Comparison of ENCODE assay signal across 8 mouse cellular contexts in the genomic region with DNA sequence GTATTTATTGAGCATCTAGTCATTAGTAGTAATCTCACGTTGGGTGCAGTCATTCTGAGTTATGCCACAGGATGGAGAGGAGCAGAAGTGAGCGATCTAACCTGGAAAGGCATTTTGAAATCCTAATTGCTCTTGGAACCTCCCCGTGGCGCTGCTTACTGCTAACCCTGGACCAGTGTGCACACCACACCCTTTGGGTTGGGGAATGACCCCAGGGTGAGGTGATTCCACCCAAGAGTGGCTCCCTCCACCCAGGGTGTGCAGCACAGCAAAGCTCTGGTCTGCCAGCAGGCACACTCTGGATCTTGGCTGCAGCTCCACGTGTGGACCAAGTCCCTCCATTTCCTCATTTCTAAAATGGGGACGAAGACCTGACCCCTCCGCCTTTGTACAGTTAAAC. TPM values are rescaled to one million over a fixed set of nuclear protein-coding genes. Genes with fewer than 3 reads are reported as not detected.
DNase-seq lines count a peak whose midpoint lies in the region; ATAC-seq and TF ChIP-seq lines count a peak whose summit lies in the region.

No protein-coding gene starts in this region.

- no peaks in the 10 kb centered on the region for H3K27me3 ChIP-seq in liver, embryonic 14.5 days (ENCODE audit: control insufficient read depth, insufficient read depth, low read length)

- H3K9me3 ChIP-seq in liver, embryonic 14.5 days (ENCODE audit: control insufficient read depth, low read length): no peaks in the 10 kb centered on the region

- peaks cover 67 to 68% of the 10 kb centered on the region in 2 experiments for H3K4me1 ChIP-seq in liver, embryonic 14.5 days (replicated peaks; ENCODE audit: control insufficient read depth in 2 of 2, insufficient read depth in 2 of 2, low read length in 1 of 2)

- H3K4me3 ChIP-seq in liver, embryonic 14.5 days (ENCODE audit: insufficient read depth in 1 of 2, low read depth in 2 of 2, low read length in 2 of 2): peak overlapping the region in 1 of 2 experiments; percentile 97; a peak in 3 of 4 replicates

- H3K9ac ChIP-seq in liver, embryonic 14.5 days (replicated peaks): peak overlapping the region; percentile 5; the same call in 1 of the 2 replicates

- peak overlapping the region; percentile 91 for H3K27ac ChIP-seq in liver, embryonic 14.5 days

- no peak for ATAC-seq in liver, embryonic 14.5 days (ENCODE audit: insufficient read depth)

- peaks cover 25% of the 10 kb centered on the region for H3K36me3 ChIP-seq in liver, embryonic 14.5 days (replicated peaks; ENCODE audit: control insufficient read depth, insufficient read depth, low read depth)

- TF ChIP-seq EP300 in liver, embryonic 14.5 days (IDR thresholded peaks at IDR 0.05; ENCODE audit: low read depth): no peak

- peak; percentile 29; the same call in 1 of the 2 replicates for TF ChIP-seq CTCF in liver, embryonic 14.5 days (IDR thresholded peaks at IDR 0.05; ENCODE audit: low read depth)

- H3K4me2 ChIP-seq in liver, embryonic 14.5 days (ENCODE audit: low read depth): peak overlapping the region; percentile 88

- DNase-seq in adrenal gland, postnatal 14 days: peak; percentile 27
- no peak for DNase-seq in adrenal gland, postnatal 4 days (ENCODE audit: low spot score in 2 of 2)
- DNase-seq in urinary bladder, postnatal 14 days (ENCODE audit: low spot score): peak; percentile 53
- DNase-seq in urinary bladder, postnatal 25 days (ENCODE audit: low spot score): no peak
- DNase-seq in liver, embryonic 14.5 days (ENCODE audit: low read depth in 3 of 3, low spot score in 3 of 3): no peak
- no peak for DNase-seq in frontal cortex, postnatal 10 days (ENCODE audit: low spot score in 2 of 2)
- no peak for DNase-seq in cerebellum, adult 11-12 months
- DNase-seq in MN1 (ENCODE audit: low spot score): no peak

- 67% methylated on average over 7 of the region's 7 CpGs for WGBS in liver, embryonic 14.5 days (ENCODE audit: insufficient replicate concordance)

RNA-seq across cellular contexts. Expression of gene Klf3, which starts 6.1 kb away (rescaled TPM):
- 73.5 and 74.1 TPM in 2 replicates for total RNA-seq in adrenal gland, postnatal 14 days (2021)
- 10 to 100 TPM; 87.3 to 91.7 TPM for total RNA-seq in adrenal gland, postnatal 4 days (2021)
- polyA plus RNA-seq in liver, embryonic 14.5 days (2012; rRNA removed): 34.2 and 42.8 TPM in 2 replicates
- polyA plus RNA-seq in liver, embryonic 14.5 days (2014; fragmentation: Nextera tagmentation; extraction: Ambion mirVana): 69.8 and 83.9 TPM in 2 replicates

Comparison
In these comparisons a context has a peak if more than half of its experiments do, and no peak if none do; other contexts are left out.
1. DNase-seq: peak in adrenal gland, postnatal 14 days (single experiment) and urinary bladder, postnatal 14 days (single experiment); none in adrenal gland, postnatal 4 days (0 of 2), urinary bladder, postnatal 25 days (single experiment), liver, embryonic 14.5 days (0 of 3), frontal cortex, postnatal 10 days (0 of 2), cerebellum, adult 11-12 months (single experiment) and MN1 (single experiment).